Mouse (Mus musculus) frontal cortex, postnatal 14 days (tissue): Measurements from ENCODE around the gene Nkd1.
A peak's percentile ranks its signal among the peaks of the same experiment; 100 is the strongest.

ENCODE experiments used
- DNase-seq, 2 experiments: peaks; one replicate each; pipeline ENCODE4 v3.0.0; 2022; ENCODE audit warnings: low spot score in 2 of 2

Gene Nkd1

GRCm38 (mm10) chr8:88572941-88573645 is 51.9 kb downstream of the Nkd1 start:
- no peak for DNase-seq

- DNase-seq = no peak
Measured at GRCm38 (mm10) chr8:88574975-88575374, 53.8 kb downstream of the Nkd1 start.

DNA sequence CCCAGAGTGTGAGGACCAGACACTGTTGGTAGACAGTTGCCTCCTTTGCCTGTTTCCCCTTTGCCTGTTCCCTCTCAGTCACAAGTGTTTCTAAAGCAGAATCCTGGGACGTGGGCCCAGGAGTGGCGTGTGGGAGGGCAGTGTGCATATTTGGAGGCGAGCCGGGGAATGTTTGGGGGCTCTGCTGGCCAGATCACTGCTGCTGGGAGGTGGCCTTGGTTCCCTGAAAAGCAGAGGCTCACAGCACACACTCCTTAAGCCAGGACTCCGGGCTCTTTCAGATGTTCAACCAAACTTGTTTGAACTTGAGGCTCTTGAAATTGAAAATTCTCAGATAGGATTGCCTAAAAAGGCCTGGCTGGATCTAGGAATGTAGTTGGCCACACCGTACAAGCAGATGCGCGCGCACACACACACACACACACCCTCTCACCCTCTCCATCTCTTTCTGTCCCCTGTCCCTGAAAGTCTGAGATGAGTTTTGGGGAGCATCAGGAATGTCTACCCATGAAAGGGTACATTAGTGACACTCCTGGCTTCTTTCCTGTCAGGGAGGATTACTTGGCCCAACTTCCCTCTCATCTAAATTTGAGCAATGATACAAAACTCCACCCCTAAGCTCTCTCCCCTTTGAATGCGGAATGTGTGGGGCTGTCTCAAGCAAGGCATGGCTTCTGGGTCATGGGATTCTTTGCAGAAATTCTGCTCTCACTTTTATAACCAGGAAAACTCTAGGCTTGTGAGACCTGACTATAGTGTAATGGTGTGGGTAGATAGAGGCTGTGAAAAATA is 55.4 kb downstream of the Nkd1 start:
- DNase-seq = no peak

GRCm38 (mm10) chr8:88577666-88578065 is 56.5 kb downstream of the Nkd1 start:
- DNase-seq = no peak

GRCm38 (mm10) chr8:88578413-88579175 is 57.4 kb downstream of the Nkd1 start:
- no peak for DNase-seq

DNA sequence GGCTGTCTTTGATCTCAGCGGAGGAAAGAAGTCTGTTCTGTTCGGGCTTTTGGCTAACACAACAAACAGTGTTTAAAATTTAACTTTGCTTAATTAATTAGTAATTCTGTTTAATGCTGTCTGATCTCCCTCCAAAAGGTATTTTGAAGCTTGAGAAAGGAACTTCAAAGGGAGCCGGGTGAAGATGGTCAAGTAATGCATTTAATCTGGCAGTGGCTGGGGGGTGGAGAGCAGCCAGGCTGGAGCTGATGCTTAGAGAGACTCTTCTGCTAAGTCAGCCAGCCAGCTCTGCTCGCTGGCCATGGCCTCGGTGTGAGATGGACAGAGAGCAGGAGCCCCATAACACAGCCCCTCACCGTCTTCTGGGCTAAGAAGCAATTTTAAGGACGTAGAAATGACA is 58.1 kb downstream of the Nkd1 start:
- DNase-seq = no peak

- no peak for DNase-seq
Measured at GRCm38 (mm10) chr8:88579668-88580330, 58.6 kb downstream of the Nkd1 start.

DNA sequence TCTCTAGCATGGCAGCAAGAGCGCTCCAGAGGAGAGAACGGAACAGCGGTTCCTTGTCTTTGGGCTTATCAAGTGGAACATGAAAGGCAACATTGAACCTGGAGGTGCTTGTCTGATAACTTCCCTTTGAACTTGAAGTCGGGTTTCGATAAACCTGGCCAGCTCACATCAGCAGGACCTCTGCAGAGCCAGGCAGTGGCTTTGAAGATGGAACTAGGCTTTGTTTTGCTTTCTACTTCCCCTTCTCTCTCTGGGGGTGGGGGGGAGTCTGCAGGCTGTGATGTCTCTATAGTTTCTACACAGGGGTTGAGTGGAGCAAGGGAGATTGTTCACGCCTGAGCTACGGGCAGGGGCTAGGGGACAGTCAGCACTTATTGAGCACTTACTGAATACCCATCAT is 59.6 kb downstream of the Nkd1 start:
- DNase-seq = no peak

- no peak for DNase-seq
Measured at GRCm38 (mm10) chr8:88583863-88584262, 62.7 kb downstream of the Nkd1 start.

GRCm38 (mm10) chr8:88588205-88588889 is 67.2 kb downstream of the Nkd1 start:
- no peak for DNase-seq

GRCm38 (mm10) chr8:88590226-88590625 is 69.1 kb downstream of the Nkd1 start:
- no peak for DNase-seq

- DNase-seq = no peak
Measured at GRCm38 (mm10) chr8:88593947-88594346, 72.8 kb downstream of the Nkd1 start.

DNA sequence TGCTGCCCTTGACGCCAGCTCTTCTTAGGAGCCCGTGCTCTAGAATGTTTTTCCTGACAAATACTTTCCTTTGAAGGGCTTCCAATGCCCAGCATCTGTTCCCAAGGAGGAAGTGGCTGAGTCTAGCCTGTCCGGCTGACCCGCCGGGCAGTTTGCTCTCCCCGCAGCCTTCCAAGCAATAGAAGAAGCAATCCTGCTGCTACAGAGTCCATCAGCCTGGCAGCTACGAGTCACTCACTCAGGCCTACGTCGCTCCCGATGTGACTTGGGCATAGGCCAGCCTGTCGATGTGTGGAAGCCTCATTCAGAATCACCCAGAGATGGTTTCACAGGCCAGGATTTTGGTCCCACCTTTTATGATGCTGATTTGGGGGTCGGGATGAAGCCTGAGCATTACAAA is 74.9 kb downstream of the Nkd1 start:
- no peak for DNase-seq

- no peak for DNase-seq
Measured at GRCm38 (mm10) chr8:88598578-88598977, 77.4 kb downstream of the Nkd1 start.

DNA sequence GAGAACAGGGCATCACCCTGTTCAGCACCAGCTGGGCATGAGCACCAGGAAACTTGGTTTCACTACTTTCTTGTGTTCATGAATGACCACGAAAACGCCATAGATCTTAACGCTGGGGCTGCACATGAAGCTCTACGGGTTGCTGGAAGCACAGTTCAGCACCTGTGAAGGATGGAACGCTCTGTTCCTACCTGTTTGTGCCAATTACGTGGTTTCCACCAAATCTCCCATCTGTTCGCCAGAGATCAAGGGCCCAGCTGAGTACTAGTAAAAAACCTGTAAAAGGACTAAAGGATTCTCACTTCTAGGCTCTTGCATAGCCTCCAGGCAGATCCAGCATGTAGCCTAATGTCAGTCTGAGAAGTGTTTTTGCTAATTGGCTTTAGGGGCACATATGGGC is 78.3 kb downstream of the Nkd1 start:
- no peak for DNase-seq

- no peak for DNase-seq
Measured at GRCm38 (mm10) chr8:88603446-88603989, 82.4 kb downstream of the Nkd1 start.

- peak in 1 of 2 experiments; percentile 33 for DNase-seq
Measured at GRCm38 (mm10) chr8:88604065-88605038, 83.2 kb downstream of the Nkd1 start.

GRCm38 (mm10) chr8:88605361-88606040 is 84.3 kb downstream of the Nkd1 start:
- DNase-seq = no peak

GRCm38 (mm10) chr8:88609036-88609435 is 87.9 kb downstream of the Nkd1 start:
- DNase-seq = no peak
